10 mouse cellular contexts compared by ENCODE assay signal in the genomic region with DNA sequence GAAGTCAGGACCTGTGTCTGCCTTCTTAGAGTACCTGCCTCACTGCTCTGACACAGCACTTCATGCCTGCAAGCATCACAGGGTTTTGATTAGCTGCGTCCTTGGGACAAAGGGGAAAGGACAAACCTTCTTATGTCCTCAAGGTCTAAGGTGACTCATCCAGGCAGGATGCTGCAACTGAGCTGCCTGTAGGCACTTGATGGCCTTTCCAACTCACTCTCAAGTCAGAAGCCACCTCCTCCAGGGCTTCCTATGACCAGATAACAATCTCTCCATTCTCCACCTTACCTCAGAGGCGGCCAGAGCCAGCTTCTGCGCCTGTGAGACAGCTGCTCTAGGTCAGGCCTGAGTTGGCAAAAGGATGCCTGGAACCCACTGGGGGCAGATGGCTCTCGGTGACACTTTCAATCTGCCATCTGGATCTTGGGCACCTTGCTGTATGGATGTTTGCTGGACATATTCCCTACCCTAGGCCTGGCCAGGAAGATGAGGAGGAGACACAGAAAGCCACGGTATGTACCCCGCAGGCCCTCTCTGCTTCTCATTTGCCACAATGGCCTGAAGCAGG. TPM values are rescaled to one million over a fixed set of nuclear protein-coding genes. Genes with fewer than 3 reads are reported as not detected.
DNase-seq lines count a peak whose midpoint lies in the region; ATAC-seq and TF ChIP-seq lines count a peak whose summit lies in the region.
"Had no signal": no experiment of that assay in that cellular context is flagged by ENCODE, and none has a peak within 500 bp of the region (broad histone marks: within the 10 kb centered on the region; RNA-seq: fewer than 3 reads in every experiment).

No protein-coding gene starts in this region.

- no peak for TF ChIP-seq POLR2A in olfactory bulb, adult 2 months (IDR thresholded peaks at IDR 0.05; ENCODE audit: insufficient read depth, low read depth, low read length)

- H3K4me1 ChIP-seq in heart, embryonic 11.5 days (ENCODE audit: control insufficient read depth, insufficient read depth, low read length) = peaks cover 19% of the 10 kb centered on the region
- peaks cover 29% of the 10 kb centered on the region for H3K4me1 ChIP-seq in midbrain, embryonic 12.5 days
- H3K4me1 ChIP-seq in midbrain, embryonic 11.5 days (ENCODE audit: control insufficient read depth, insufficient read depth, low read length) = peaks cover 28% of the 10 kb centered on the region
- peaks cover 73% of the 10 kb centered on the region for H3K4me1 ChIP-seq in olfactory bulb, adult 2 months (ENCODE audit: control insufficient read depth, insufficient read depth, low read length)

- no peak for ATAC-seq in heart, embryonic 11.5 days (replicated peaks; ENCODE audit: insufficient number of reproducible peaks, low FRiP score, low TSS enrichment)
- no peak for ATAC-seq in midbrain, embryonic 12.5 days (ENCODE audit: low FRiP score, low read depth)
- no peak for ATAC-seq in midbrain, embryonic 11.5 days (ENCODE audit: low FRiP score)

- H3K9ac ChIP-seq in heart, embryonic 11.5 days (ENCODE audit: low read depth, low read length) = peak overlapping the region; percentile 39; the same call in 1 of the 2 replicates
- 0 out of 2 replicates have a peak overlapping the region, but pooled peaks have one; percentile 28 for H3K9ac ChIP-seq in midbrain, embryonic 12.5 days (replicated peaks)
- no peak overlapping the region for H3K9ac ChIP-seq in midbrain, embryonic 11.5 days (ENCODE audit: low read length)

- TF ChIP-seq CTCF in olfactory bulb, adult 2 months (IDR thresholded peaks at IDR 0.05; ENCODE audit: insufficient read depth, low read depth, low read length) = no peak

- WGBS in heart, embryonic 11.5 days (ENCODE audit: insufficient replicate concordance) = 69% methylated on average over 6 of the region's 6 CpGs
- WGBS in midbrain, embryonic 12.5 days = 90% methylated on average over 6 of the region's 6 CpGs
- WGBS in midbrain, embryonic 11.5 days = 87% methylated on average over 6 of the region's 6 CpGs
- 78% methylated on average over 6 of the region's 6 CpGs for WGBS in olfactory bulb, adult 2 months

- no peak overlapping the region for H3K4me3 ChIP-seq in heart, embryonic 11.5 days (ENCODE audit: low read depth, low read length)
- no peak overlapping the region for H3K4me3 ChIP-seq in midbrain, embryonic 12.5 days
- H3K4me3 ChIP-seq in midbrain, embryonic 11.5 days (ENCODE audit: low read depth, low read length) = no peak overlapping the region
- H3K4me3 ChIP-seq in olfactory bulb, adult 2 months (ENCODE audit: insufficient read depth, low read depth, low read length) = no peak overlapping the region

- H3K27ac ChIP-seq in heart, embryonic 11.5 days (ENCODE audit: low read depth, low read length) = no peak overlapping the region
- no peak overlapping the region for H3K27ac ChIP-seq in midbrain, embryonic 12.5 days (replicated peaks)
- H3K27ac ChIP-seq in midbrain, embryonic 11.5 days (ENCODE audit: low read depth, low read length) = no peak overlapping the region
- H3K27ac ChIP-seq in olfactory bulb, adult 2 months (ENCODE audit: insufficient read depth, low read depth, low read length) = peak overlapping the region; percentile 50

- no peaks in the 10 kb centered on the region for H3K36me3 ChIP-seq in heart, embryonic 11.5 days (ENCODE audit: control insufficient read depth, insufficient read depth, low read length)
- no peaks in the 10 kb centered on the region for H3K36me3 ChIP-seq in midbrain, embryonic 12.5 days
- H3K36me3 ChIP-seq in midbrain, embryonic 11.5 days (ENCODE audit: control insufficient read depth, insufficient read depth, low read length) = no peaks in the 10 kb centered on the region

- no peak overlapping the region for H3K4me2 ChIP-seq in heart, embryonic 11.5 days
- H3K4me2 ChIP-seq in midbrain, embryonic 12.5 days (replicated peaks) = no peak overlapping the region
- no peak overlapping the region for H3K4me2 ChIP-seq in midbrain, embryonic 11.5 days

- no peaks in the 10 kb centered on the region for H3K9me3 ChIP-seq in heart, embryonic 11.5 days (replicated peaks; ENCODE audit: control insufficient read depth, low read length)
- H3K9me3 ChIP-seq in midbrain, embryonic 12.5 days = no peaks in the 10 kb centered on the region
- H3K9me3 ChIP-seq in midbrain, embryonic 11.5 days (ENCODE audit: control insufficient read depth, low read length) = no peaks in the 10 kb centered on the region

- no peaks in the 10 kb centered on the region for H3K27me3 ChIP-seq in heart, embryonic 11.5 days (ENCODE audit: control insufficient read depth, insufficient read depth, low read length)
- no peaks in the 10 kb centered on the region for H3K27me3 ChIP-seq in midbrain, embryonic 12.5 days
- no peaks in the 10 kb centered on the region for H3K27me3 ChIP-seq in midbrain, embryonic 11.5 days (ENCODE audit: control insufficient read depth, insufficient read depth, low read length)

- no peak for DNase-seq in heart, postnatal 4 days
- DNase-seq in midbrain, embryonic 11.5 days (ENCODE audit: low spot score, missing footprints) = no peak
- peak; percentile 90 to 91 for DNase-seq in cerebellum, postnatal 10 days
- no peak for DNase-seq in T-cell, adult 2 months (ENCODE audit: low spot score)
- DNase-seq: kidney, adult 8-10 months; layer of hippocampus, postnatal 36 days; thymus, adult 18-20 months had no signal

RNA-seq across cellular contexts. Expression of a gene that starts 14.6 kb away (rescaled TPM):
- polyA plus RNA-seq in heart, embryonic 11.5 days (2014; fragmentation: Nextera tagmentation; extraction: Ambion mirVana) = 41.8 and 42.8 TPM in 2 replicates
- total RNA-seq in heart, postnatal 4 days (2021) = 10 to 100 TPM; 29.3 to 32.6 TPM
- polyA plus RNA-seq in midbrain, embryonic 12.5 days (2016; fragmentation: Nextera tagmentation; extraction: Ambion mirVana) = 62.0 and 64.0 TPM in 2 replicates
- 62.2 and 64.1 TPM in 2 replicates for polyA plus RNA-seq in midbrain, embryonic 11.5 days (2014; fragmentation: Nextera tagmentation; extraction: Ambion mirVana)
- not detected in 2 replicates for polyA plus RNA-seq in olfactory bulb, adult 2 months (2012; ENCODE audit: insufficient read depth, insufficient read length, low replicate concordance, missing spikeins)

RNA-seq across cellular contexts. Expression of a gene that starts 14.6 kb away (rescaled TPM):
- polyA plus RNA-seq in heart, embryonic 11.5 days (2014; fragmentation: Nextera tagmentation; extraction: Ambion mirVana) = 50.0 and 51.3 TPM in 2 replicates
- 10 to 100 TPM; 40.0 to 42.1 TPM for total RNA-seq in heart, postnatal 4 days (2021)
- polyA plus RNA-seq in midbrain, embryonic 12.5 days (2016; fragmentation: Nextera tagmentation; extraction: Ambion mirVana) = 52.3 and 57.8 TPM in 2 replicates
- polyA plus RNA-seq in midbrain, embryonic 11.5 days (2014; fragmentation: Nextera tagmentation; extraction: Ambion mirVana) = 50.8 and 54.7 TPM in 2 replicates
- not detected in 2 replicates for polyA plus RNA-seq in olfactory bulb, adult 2 months (2012; ENCODE audit: insufficient read depth, insufficient read length, low replicate concordance, missing spikeins)

RNA-seq across cellular contexts. Expression of a gene that starts 20.5 kb away (rescaled TPM):
- 3.4 and 4.6 TPM in 2 replicates for polyA plus RNA-seq in heart, embryonic 11.5 days (2014; fragmentation: Nextera tagmentation; extraction: Ambion mirVana)
- total RNA-seq in heart, postnatal 4 days (2021) = 1 to 10 TPM; 9.4 to 9.8 TPM
- polyA plus RNA-seq in midbrain, embryonic 12.5 days (2016; fragmentation: Nextera tagmentation; extraction: Ambion mirVana) = 11.8 and 13.2 TPM in 2 replicates
- 5.5 and 6.0 TPM in 2 replicates for polyA plus RNA-seq in midbrain, embryonic 11.5 days (2014; fragmentation: Nextera tagmentation; extraction: Ambion mirVana)
- not detected in 2 replicates for polyA plus RNA-seq in olfactory bulb, adult 2 months (2012; ENCODE audit: insufficient read depth, insufficient read length, low replicate concordance, missing spikeins)

RNA-seq across cellular contexts. Expression of a gene that starts 26.3 kb away (rescaled TPM):
- polyA plus RNA-seq in heart, embryonic 11.5 days (2014; fragmentation: Nextera tagmentation; extraction: Ambion mirVana) = 454 and 458 TPM in 2 replicates
- total RNA-seq in heart, postnatal 4 days (2021) = 100 to 1,000 TPM; 165 to 181 TPM
- 2,376 and 2,635 TPM in 2 replicates for polyA plus RNA-seq in midbrain, embryonic 12.5 days (2016; fragmentation: Nextera tagmentation; extraction: Ambion mirVana)
- polyA plus RNA-seq in midbrain, embryonic 11.5 days (2014; fragmentation: Nextera tagmentation; extraction: Ambion mirVana) = 2,717 and 2,900 TPM in 2 replicates
- polyA plus RNA-seq in olfactory bulb, adult 2 months (2012; ENCODE audit: insufficient read depth, insufficient read length, low replicate concordance, missing spikeins) = 210 and 316 TPM in 2 replicates

Comparison
In these comparisons a context has a peak if more than half of its experiments do, and no peak if none do; other contexts are left out.
1. DNase-seq: peak in cerebellum, postnatal 10 days (2 of 2); none in heart, postnatal 4 days (single experiment), midbrain, embryonic 11.5 days (single experiment) and T-cell, adult 2 months (single experiment).
2. RNA of a gene that starts 14.6 kb away (polyA plus RNA-seq): 52.3 to 57.8 TPM in midbrain, embryonic 12.5 days, 50.8 to 54.7 TPM in midbrain, embryonic 11.5 days and 50.0 to 51.3 TPM in heart, embryonic 11.5 days; not detected in olfactory bulb, adult 2 months; every median in the first group is over 10 times any median in the second.